Mouse (Mus musculus): ENCODE results near the gene Ubr4. TPM values are rescaled to one million over a fixed set of nuclear protein-coding genes. Genes with fewer than 3 reads are reported as not detected.

Ubr4 gene
- 100 to 1,000 TPM in 1 of 2 experiments, 10 to 100 TPM in 1; 94.7 to 125 TPM for total RNA-seq (2021)
- long read RNA-seq, experiment 1, partial matches to known transcripts = 22 of 26 reads
- long read RNA-seq, experiment 1, other reads (novel, unspliced or antisense) = 4 of 26 reads
- long read RNA-seq, experiment 2, partial matches to known transcripts = 32 of 40 reads
- long read RNA-seq, experiment 2, other reads (novel, unspliced or antisense) = 8 of 40 reads

DNA sequence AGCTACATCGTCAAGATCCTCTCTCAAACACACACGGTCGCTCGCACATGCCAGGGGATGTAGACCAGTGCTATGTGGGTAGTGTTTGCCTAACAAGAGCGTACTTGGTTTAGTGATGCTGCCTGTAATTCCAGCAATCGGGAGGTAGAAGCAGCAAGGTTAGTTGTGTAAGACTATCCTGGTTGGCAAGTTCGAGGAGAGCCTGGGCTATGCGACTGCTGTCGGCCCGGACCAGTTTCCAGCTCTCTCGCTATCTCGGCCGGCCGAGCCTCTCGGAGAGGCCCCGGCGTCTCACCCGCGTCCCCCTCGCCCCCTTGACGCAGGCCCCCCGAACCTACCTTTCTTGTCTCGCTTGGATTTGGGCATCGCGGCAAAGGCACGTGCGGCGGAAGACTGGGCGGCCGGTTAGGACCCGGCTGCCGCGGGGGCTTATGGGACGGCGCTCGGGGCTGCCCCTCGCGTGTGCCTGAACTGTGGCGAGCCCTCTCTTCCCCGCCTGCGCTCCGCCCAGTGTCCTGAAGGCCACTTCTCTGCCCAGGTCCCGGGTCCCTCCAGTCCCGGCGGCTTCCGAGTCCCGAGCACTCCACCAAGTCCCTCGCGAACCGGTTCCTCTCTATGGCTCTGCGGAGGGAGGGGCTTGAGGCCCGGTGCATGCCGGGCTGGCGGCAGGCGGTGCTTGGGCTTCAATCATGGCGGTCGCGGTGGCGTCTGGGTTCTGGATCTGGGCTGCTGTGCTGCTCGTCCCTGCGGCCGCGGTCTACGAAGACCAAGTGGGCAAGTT, at the start of gene Ubr4, which contains the start of the genes Mrto4 and Emc1:
Ubr4 (plus strand) TSS at position 679 of the 781 bp plus-strand sequence.
Mrto4 (minus strand) TSS at position 646 of the 781 bp plus-strand sequence.
Emc1 (plus strand) TSS at position 657 of the 781 bp plus-strand sequence.
- TF ChIP-seq CTCF (IDR thresholded peaks at IDR 0.05) = no peak
- H3K27ac ChIP-seq = peak within 1 kb of the TSS; percentile 100
- DNase-seq = peak; percentile 89
- intact Hi-C loops (cut with DNase I) = no loop called here
- peak within 1 kb of the TSS; percentile 88 for H3K4me3 ChIP-seq

DNA sequence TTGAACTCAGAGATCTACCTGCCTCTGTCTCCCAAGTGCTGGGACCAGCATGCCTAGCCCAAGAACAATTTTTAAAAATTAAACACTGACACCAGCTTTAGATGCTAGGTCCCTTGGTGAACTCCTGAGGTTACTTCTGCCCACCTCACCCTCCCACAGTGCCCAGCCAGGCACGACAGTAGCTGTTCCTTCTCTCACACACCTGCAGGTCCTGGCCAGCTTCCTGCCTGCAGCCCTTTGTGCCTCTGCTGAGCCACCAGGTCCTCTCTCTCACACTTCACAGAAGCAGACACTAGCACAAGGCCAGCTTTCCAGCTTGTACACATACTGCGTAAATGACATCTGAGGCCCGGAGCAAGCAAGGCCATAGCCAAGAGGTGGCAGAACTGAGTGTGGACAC, 46.9 kb upstream of the Ubr4 start:
- intact Hi-C loops (cut with DNase I) = no loop called here
- no peak for TF ChIP-seq CTCF (IDR thresholded peaks at IDR 0.05)
- DNase-seq = no peak
- no peak overlapping the region for H3K27ac ChIP-seq
- H3K4me3 ChIP-seq = no peak overlapping the region

DNA sequence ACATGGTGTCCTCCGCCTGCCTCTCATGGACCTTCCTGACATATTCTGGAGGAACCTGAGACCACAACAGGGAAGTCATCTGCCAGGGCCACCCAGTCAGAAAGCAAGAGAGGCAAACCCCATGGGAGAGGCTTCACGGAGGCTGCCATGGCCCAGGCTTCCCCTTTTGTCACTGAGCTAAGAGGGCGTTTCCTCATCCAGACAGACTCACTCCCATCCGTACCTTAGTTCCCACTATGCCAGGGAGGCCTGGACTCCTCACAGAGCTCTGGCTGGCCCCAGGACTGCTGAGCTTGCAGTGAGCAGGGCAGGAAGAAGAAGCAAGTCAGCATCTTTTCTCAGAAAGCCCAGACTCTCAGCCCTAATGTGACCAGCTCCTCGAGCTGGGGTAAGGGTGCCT, 44.5 kb upstream of the Ubr4 start:
- Histone ChIP-seq H3K27ac (no peak overlapping the region), H3K4me3 (no peak overlapping the region)
- intact Hi-C loops (cut with DNase I) = no loop called here
- peak; percentile 49 for DNase-seq
- no peak for TF ChIP-seq CTCF (IDR thresholded peaks at IDR 0.05)

DNA sequence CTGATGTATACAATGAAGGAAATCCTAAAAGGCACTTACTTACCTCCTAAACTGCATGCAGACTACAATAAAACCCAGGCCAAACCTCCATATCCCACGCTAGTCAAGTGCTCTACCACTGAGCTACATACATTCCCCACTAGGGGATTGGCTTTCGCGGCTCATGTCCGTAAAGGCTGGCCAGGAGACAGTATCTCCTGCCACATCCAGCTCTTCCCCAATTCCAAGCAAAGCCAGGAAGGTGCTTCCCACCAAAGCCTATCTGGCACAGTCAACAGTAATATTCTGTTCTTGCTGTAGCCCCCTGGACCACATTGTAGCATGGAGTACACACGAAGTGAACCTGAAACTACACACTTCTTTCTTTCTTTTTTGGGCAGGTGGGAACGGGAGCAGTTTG, 42.8 kb upstream of the Ubr4 start:
- intact Hi-C loops (cut with DNase I) = no loop called here
- no peak for TF ChIP-seq CTCF (IDR thresholded peaks at IDR 0.05)
- H3K27ac ChIP-seq = no peak overlapping the region; the same call in 1 of the 2 replicates
- no peak for DNase-seq
- peak overlapping the region; percentile 92 for H3K4me3 ChIP-seq

DNA sequence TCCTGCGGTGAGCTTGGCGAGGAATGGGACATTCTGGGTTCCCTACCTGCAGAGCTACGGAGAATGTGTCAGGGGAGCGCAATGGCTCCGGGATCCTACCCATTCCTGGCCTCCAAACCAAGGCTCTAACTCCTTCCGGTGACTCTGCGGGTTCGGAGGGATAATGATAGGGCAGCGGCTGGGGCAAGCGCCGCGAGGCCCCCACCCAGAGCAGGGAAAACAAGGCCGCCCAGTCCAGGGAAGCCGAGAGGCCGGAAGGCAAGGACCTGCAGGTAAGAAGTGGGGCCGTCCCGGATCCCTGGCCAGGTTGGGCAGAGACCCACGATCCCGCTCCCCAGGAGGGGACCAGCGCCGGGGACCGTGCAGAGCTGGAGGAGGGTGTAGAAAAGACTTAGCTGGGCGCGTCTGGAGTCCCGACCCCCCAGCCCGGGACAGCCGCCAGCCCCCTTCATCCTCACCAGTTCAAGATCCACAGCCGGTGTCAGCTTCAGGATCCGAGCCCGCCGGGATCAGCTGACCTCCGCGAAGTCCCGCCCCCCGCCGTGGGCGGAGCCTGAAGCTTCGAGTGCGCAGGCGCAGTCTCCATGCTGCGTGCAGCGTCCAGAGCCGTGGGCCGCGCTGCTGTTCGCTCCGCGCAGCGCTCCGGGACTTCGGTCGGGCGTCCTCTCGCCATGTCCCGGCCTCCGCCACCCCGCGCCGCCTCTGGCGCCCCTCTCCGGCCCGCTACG, 42.1 kb upstream of the Ubr4 start, which contains the start of the genes Pqlc2 and Akr7a5:
Pqlc2 (minus strand) TSS at position 538 of the 728 bp plus-strand sequence.
Akr7a5 (plus strand) TSS at position 574 of the 728 bp plus-strand sequence.
- H3K4me3 ChIP-seq = peak within 1 kb of the TSS; percentile 92
- intact Hi-C loops (cut with DNase I) = no loop called here

DNA sequence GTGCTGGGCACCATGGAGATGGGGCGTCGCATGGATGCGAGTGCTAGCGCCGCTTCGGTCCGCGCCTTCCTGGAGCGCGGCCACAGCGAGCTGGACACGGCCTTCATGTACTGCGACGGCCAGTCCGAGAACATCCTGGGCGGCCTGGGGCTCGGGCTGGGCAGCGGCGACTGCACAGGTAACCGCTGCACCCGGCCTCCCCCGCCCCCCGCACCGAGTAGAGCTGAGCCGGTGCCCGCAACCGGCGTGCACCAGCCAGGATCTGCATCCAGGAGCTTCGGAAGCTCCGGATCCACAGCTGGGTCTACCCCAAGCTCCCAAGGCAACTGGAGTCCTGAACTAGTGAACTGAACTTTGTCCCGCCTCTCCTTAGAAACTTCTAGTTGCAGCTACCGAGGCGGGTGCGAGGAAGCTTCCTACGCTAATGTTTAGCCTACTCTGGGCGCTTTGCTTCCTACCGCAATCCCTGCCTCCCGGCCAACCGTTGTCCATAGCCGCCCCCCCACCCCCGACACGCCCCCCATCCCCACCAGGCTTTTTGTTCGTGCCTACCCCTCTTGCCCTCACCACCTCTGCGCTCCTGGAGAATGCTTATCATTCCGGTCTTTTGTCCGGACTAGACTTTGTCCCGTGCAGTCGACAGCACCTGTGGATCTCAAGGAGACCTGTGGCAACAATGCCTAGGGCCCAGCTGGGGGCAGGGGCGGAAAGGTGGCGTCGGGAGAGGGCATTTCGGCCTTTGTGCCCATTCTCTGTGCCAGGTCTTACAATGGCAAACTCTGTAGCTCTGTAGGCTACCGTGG, 41.3 kb upstream of the Ubr4 start:
- H3K27ac ChIP-seq = peak overlapping the region; percentile 88

More for the DNA sequence above, 42.1 kb upstream of the Ubr4 start, which contains the start of the genes Pqlc2 and Akr7a5:
- DNase-seq = peak; percentile 98
- no peak for TF ChIP-seq CTCF (IDR thresholded peaks at IDR 0.05)
- peak within 1 kb of the TSS; percentile 88 for H3K27ac ChIP-seq

DNA sequence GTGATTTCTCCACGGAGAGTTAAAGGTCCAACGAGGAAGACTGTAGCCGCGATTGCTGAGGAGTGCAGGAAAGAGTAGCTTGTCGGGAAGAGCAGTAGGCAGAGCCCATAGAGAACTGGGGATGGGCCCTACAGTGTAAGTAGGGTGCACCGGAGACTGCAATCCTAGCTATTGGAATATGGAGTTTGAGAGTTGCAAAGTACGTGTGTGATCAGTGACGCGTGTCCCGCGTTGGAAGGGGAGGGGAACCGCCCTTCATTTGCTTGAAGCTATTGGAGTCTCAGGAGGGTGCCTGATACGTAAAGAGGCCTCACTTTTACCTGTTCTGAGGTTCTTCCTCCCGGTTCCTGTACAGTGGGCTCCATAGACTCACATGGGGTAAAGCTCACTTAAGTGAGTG, 40.7 kb upstream of the Ubr4 start:
- H3K4me3 ChIP-seq = peak overlapping the region; percentile 92
- no peak overlapping the region for H3K27ac ChIP-seq
- no peak for TF ChIP-seq CTCF (IDR thresholded peaks at IDR 0.05)
- DNase-seq = no peak
- intact Hi-C loops (cut with DNase I) = no loop called here

More for the DNA sequence above, 41.3 kb upstream of the Ubr4 start:
- peak overlapping the region; percentile 92 for H3K4me3 ChIP-seq
- intact Hi-C loops (cut with DNase I) = no loop called here
- no peak for DNase-seq
- TF ChIP-seq CTCF (IDR thresholded peaks at IDR 0.05) = 0 out of 2 replicates have a peak, but pooled peaks have one; percentile 4

DNA sequence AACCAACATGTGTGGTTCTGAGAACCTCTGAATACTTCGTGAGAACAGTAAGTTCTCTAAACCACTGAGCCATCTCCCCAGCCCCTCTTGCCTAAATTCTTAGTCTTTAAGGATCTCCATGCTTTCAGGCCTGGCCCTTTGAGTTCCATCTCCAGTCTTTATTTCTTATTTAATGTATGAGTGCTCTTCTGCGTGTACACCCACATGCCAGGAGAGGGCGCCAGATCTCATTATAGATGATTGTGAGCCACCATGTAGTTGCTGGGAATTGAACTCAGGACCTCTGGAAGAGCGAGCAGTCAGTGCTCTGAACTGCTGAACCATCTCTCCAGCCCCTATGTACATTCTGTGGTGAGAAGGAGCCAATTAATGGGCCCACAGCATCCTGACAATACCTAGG, 39.8 kb upstream of the Ubr4 start:
- Histone ChIP-seq H3K4me3 (no peak overlapping the region), H3K27ac (no peak overlapping the region)
- intact Hi-C loops (cut with DNase I) = no loop called here
- no peak for DNase-seq
- TF ChIP-seq CTCF (IDR thresholded peaks at IDR 0.05) = peak; percentile 64

DNA sequence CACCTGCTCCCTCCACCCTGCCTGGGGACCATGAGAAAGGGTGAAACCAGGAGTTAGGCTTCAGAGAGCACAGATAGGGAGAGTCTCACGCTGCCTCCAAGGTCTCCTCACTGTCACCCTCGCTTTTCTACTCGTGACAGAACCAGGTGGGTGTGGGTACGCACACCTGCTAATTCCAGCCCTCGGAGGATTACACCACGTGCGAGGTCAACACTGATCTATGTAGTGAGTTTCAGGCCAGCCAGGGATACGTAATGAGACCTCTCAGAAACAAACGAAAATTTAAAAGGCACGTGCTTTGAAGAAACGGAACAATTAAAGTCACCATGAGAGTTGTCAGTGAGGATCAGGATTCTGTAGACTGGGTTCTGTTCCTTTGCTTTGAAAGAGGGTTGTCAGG, 34.0 kb upstream of the Ubr4 start:
- intact Hi-C loops (cut with DNase I) = no loop called here
- Histone ChIP-seq H3K27ac (no peak overlapping the region), H3K4me3 (no peak overlapping the region)
- no peak for TF ChIP-seq CTCF (IDR thresholded peaks at IDR 0.05)
- no peak for DNase-seq

DNA sequence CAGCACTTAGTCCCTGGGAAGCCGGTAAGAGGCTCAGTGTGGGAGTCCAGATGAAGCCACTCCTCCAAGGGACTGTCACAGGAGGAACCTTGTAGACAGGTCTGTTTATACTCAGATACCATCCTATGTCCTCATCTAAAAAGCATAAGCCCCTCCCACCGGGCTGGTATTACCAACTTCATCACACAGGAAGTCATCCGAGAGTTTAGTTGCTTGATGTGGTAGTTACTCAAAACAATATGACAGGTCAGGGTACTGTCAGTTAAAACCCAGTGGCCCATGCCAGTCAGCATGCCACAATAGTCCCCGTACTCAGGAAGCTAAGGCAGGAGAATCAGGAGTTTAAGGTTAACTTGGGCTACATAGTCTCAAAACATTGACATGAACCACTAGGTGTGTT, 32.7 kb upstream of the Ubr4 start:
- Histone ChIP-seq H3K27ac (no peak overlapping the region), H3K4me3 (no peak overlapping the region)
- intact Hi-C loops (cut with DNase I) = no loop called here

DNA sequence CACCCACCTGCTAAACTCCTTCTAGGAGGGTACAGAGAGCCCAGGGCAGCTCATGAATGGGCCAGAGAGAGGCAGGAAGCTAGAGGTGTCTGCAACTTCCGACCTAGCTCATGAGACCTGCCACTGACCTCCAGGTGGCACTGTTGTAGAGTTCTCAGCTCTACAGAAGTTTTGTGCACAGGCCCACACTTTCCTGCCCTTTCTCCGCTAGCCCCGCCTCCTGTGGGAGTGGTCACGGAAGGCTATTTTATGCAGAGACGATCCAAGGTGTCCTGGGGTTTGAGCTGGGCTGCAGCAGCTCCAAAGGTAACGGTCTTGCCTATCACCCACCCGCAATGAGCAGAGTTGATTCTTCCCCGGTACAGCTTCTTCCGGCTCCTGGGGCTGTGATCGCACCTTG, 21.8 kb upstream of the Ubr4 start:
- intact Hi-C loops (cut with DNase I) = no loop called here
- Histone ChIP-seq H3K4me3 (peak overlapping the region; percentile 58), H3K27ac (no peak overlapping the region)
- peak; percentile 81 for DNase-seq
- TF ChIP-seq CTCF (IDR thresholded peaks at IDR 0.05) = peak; percentile 68

More for the DNA sequence above, 32.7 kb upstream of the Ubr4 start:
- TF ChIP-seq CTCF (IDR thresholded peaks at IDR 0.05) = no peak
- no peak for DNase-seq

Data from gastrocnemius, adult 2 months (tissue).